Mouse (Mus musculus) urinary bladder, postnatal 36 days (tissue): ENCODE data around the gene Rps19.
"Not testable (repeated sequence)": the region's sequence is repeated elsewhere in the genome, so short reads cannot be mapped to it uniquely, and the experiment has no call there.

Experiments
- DNase-seq, 2 experiments: peaks; one replicate each; pipeline ENCODE4 v3.0.0; 2022; ENCODE audit warnings: low spot score in 2 of 2, mixed read lengths in 1 of 2

The Rps19 gene

DNA sequence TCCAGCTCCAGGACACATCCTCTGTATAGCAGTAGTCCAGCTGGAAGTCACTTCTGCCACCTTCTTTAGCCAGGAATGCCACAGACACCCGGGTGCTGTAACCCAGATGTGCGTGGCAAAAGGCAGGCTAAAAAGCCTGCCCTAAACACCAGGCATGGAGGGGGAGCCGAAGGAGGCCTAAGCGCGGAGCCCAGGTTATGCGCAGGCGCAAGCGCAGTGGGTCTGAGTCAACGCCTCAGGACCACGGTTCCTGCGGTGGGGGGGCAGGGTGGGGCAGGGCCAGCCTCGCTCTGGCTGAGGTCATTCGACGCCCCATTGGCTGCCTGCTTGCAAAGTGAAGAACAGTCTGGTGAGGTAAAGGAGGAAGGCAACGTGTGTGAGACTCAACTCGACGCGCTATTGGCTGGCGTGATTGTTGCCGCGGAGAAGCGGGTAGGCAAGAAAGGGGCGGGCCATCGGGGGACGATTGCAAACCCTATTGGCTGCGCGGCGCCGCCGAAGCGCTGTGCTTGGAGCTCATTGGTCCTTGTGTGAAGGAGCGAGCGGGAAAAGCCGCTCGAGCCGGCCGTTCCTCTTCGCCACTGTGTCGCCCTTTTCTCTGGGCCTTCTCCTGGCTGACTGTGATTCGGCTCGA lies 14.5 kb upstream of the Rps19 start, which contains the start of the genes Lypd4 and Dmrtc2:
Gene Lypd4 (minus strand): TSS at position 410 of the 634 bp plus-strand sequence.
Gene Dmrtc2 (plus strand): TSS at position 526 of the 634 bp plus-strand sequence.
- DNase-seq, result no peak

DNA sequence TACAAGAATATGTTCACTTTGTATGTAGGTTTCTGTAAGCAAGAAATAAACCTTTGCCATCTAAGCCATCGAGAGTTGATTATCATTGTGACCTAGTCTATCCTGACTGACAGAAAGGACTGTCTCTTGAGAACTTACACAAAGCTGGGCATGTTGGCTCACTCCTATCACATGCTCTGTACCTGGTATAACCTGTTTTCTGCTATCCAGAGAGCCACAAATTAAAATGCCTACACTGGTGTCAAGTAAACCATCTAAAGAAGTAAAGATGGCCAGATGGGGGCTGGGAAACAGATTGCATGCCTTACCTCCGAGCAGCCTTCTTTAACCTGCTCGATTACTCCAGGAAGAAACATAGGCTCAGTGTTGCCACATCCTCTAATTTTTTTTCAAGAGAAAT lies 6.6 kb upstream of the Rps19 start:
- no peak for DNase-seq

DNA sequence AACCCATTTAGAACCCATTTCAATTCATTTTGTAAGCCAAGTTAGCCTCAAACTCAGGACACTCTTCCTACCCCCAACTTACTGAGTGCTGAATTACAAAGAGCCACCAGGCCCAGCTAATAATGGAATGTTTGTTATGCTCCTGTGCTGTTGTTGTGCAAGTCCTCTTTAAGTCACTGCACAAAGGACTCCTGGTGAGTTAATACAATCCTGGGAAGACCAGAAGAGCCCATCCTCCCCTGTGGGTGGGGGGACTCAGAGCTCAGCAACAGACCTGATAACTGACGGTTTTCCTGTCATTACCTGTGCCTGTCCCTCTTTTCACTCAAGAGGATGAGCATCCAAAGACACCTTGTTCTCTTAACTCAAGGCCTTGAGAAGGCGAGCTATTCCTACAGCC lies 4.6 kb upstream of the Rps19 start:
- DNase-seq, result no peak

DNA sequence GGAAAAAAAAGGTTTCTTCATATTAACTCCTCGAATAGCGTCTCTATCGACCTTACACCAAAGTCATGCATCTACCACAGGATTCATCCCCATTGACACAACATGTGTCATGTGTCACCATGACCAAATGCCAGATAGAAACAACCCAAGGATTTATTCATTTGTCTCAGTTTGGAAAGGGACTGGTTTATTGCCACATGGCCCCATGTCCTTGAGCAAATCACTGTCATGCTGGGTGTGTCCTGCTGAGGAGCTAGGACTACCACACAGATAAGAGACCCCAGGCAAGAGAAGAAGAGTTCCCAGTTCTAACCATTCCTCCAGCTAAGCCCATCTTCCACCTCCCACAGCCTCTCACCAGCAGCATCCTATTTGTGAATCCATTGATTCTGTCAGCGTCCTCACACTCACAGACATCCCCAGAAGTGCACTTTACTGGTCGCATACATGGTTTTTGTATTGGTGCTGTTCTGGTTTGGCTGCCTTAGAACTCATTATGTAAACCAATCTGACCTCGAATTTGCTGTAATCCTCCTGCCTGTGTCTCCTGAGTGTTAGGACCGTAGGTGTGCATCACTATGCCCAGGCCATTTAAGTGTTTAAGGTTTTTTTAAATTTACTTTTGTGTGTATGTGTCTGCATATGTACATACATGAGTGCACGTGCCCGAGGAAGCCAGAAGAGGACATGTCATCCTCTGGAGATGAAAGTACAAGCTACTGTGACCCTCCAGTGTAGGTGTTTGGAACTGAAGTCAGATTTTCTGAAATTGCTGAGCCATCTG lies 1.6 kb upstream of the Rps19 start:
- no peak for DNase-seq

DNA sequence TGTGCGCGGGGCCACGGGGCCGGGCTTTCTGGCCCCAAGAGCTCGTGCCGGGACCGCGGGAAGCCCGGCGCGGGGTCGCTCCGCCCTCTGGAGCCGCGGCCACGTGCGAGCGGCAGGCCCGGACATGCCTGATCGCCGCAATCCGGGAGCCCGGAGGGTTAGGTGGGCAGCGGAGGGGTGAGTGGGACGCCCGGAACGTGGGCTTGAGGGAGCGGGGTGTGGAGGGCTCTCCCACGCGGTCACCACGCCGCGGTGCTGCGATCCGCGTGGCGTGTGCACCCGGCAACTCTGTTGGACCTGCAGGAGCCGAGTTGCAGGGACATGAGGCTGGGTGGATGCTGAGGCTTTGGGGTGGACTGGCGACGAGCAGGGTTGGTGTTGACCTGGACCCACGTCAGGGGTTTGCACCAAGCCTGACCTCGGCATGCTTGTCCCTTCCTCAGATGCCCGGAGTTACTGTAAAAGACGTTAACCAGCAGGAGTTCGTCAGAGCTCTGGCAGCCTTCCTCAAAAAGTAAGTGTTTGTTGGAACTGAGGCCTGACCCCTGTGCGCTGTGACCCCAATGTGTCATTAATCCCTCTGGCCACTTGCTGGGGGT lies 621 bp downstream of the Rps19 start:
- peak in 1 of 2 experiments; percentile 22 for DNase-seq

DNA sequence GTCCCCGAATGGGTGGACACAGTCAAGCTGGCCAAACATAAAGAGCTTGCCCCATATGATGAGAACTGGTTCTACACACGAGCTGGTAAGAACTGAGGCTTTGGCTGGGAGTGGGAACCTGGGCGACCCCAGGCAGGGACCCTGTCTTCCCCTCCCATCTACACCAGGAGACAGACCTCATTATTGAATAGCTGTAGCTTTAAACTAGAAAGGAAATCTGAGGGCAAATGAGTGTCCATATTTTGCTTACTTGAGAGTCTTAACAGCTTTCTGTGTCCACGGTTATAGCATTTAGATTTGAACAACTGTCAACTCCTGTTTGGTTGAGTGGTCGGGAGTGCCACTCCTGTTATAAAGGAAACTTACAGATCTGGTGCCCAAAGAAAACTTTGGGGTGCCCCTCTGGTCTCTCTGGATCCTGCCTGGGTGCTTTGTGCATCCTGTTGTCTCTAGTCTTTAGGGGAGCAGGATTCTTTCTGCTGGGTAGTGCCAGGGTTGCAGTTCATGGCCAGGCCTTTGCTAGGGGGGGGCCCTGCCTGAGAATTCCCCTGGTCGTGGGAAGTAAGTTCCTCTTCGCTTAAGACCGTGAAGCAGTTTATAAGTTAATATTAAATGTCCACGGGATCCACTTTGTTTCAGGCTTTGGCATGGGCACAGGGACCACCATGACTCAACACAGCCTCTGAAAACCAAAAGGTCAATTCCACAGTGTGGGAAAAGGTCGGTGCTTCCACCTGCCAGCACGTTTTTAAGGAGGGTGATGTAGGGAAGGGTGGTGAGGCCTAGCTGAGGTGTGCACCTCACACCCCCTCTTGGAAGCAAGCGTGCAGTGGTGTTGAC lies 1.5 kb downstream of the Rps19 start:
- no peak for DNase-seq

DNA sequence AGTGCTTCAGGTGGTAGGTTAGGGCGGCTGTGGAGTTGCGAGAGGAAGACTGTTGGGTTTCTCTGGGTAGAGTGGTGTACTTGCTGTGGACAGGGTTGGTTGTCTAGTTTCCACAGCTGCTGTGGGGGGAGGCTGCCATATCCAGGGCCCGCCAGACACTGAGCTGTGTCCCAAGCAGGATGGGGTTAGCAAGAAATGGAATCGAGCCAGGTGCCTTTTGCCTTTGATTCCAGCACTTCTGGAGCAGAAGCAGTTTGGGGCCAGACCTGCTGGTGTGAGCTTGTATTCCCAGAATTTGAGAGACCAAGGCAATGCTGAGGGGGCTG lies 2.1 kb downstream of the Rps19 start:
- DNase-seq, result peak in 1 of 2 experiments; percentile 33

DNA sequence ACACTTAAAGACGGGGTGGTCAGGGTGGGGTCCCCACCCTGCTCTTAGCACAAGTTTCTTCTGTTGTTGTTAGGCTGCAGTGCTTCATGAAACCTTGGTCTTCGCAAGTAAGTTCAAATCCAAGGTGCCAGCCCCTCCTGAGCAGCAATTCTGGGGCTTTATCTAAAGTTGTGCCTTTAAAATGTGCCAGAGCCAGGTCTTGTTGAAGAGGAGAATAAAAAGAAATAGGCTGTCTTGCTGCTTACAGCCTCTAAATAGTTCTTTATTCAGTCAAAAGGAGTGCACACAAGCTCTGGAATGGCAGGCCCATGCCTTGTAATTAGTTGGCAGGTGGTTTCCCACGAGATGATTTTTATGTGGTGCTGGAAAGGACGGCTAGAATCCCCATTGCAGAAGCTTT lies 2.9 kb downstream of the Rps19 start:
- no peak for DNase-seq

DNA sequence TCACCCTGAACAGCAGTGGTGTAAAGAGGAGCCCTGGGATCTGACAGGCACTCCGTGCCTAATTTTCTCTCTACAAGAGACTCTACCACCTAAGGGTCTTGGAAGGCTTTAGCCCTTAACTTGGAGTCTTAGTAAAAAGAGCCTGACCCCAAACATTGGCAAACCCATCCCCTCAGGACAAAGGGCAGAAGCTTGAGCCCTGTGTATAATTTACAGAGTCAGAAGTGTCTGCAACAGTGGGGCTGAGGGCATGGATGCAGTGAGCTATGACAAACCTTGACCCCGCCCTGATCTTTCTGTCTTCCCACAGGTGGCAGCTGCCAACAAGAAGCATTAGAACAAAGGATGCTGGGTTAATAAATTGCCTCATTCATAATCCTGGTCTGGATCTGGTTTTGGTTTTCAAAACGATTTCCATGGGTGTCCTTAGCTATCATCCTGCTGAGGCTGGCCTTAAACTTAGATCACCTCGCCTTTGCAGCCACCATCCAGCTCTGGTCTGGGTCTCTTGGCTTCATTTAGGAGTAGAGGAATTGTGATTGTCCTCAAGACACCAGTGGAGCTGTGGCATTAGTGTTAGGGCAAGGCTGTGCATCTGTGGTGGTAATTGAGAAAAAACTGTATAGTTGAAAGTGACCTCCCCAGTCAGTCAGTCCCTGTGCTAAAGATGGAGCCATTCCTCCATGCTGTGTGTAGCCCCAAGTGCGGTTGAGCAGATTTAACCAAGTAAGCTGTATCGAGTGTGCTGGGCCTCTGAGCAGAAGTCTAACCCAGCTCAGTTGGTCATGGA lies 5.5 kb downstream of the Rps19 start:
- no peak for DNase-seq

DNA sequence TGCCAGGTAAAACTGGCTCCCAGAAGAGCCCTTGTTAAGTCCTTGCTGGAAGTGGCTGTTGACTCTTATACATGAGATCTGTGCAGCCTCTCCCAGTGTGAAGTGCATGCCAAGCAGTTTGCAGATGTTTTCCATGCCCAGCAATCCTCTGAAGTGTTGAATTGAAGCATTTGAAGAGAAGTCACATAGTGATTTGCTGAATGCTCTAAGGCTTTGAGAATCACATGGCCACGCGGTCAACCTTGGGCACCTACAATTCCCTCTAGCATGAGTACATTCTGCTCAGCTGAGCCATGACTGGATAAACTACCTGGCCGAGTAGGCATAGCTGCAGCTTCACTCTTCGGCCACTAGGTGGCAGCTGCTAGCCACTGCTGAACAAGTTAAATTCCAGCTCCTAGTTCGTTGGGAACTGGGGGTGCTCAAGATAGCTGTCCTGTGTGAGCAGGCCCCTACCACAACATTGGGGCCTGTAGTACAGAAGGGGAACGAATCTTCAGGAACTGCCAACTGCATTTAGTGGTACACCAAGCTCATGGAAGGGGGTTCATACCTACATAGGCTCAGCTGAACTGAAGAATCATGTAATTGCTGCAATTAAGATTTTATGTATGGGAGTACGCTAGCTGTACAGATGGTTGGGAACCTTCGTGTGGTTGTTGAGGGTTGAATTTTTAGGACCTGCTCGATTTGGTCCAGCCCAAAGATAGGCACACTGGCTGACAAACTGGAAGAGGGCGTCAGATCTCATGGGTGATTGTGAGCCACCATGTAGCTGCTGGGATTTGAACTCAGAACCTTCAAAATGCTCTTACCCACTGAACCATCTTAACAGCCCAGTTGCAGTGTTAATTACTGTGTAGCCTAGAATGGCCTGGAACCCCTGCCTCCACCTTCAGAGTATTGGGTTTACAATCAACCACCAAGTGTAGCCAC lies 6.4 kb downstream of the Rps19 start:
- DNase-seq, result peak; percentile 59 to 69

DNA sequence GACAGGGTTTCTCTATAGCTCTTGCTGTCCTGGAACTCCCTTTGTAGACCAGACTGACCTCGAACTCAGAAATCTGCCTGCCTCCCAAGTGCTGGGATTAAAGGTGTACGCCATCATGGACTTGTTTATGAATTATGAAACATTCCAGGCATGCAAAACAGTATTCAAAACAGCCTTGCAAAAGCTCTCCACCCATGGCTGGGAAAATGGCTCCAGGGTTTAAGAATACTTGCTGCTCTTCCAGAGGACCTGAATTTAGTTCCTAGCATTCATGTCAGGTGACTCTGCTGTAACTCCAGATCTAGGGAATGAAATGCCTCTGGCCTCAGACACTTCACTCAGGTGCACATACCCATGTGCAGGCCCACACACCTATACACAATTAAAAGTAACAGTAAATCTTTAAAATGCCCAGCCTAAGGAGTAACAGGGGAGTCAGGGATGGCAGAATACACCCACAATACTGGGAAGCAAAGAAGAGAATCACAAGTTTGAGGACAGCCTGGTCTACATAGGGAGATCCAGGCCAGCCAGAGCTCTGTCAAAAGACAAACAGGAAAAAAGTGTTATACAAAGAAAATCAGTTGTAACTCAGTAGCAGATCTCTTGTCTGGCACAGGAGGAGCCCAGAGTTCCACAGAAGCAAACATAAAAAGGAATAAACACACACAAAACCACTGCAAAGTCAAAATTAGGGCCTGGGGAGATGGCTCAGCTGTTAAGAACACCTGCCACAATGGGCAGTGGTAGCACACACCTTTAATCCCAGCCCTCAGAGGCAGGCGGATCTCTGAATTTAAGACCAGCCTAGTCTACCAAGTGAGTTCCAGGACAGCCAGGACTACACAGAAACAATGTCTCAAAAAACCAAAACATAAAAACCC lies 7.3 kb downstream of the Rps19 start:
- DNase-seq, result no peak

DNA sequence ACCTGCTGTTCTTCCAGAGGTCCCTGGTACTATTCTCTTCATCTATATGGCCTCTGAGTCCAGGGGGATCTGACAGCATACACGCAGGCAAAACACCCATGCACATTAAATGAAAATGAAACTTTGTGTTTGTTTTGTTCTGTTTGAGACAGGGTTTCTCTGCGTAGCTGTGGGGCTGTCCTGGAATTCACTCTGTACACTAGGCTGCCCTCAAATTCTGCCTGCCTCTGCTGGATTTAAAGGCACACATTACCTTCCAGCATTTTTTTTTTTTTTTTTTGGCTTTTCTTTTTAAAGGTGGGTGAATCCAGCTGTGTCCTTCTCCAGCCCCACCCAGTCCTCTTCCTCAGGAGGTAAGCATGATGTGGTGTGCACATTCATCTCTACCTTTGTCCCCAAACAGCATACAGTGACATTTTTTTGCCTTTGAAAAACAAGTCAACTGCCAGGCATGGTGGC lies 8.0 kb downstream of the Rps19 start:
- no peak for DNase-seq

DNA sequence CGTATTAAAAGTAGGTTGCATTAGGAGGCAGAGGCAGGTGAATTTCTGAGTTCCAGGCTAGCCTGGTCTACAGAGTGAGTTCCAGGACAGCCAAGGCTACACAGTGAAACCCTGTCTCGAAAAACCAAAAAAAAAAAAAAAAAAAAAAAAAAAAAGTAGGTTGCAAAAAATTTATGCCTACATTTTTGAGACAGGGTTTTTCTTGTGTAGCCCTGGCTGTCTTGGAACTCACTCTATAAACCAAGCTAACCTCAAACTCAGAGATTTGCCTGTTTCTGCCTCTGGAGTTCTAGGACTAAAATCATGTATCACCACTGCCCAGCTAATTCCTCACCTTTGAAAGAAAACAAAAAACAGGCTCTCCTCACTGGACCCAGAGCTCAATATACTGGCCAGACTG lies 11.6 kb downstream of the Rps19 start:
- not testable (repeated sequence) for DNase-seq

DNA sequence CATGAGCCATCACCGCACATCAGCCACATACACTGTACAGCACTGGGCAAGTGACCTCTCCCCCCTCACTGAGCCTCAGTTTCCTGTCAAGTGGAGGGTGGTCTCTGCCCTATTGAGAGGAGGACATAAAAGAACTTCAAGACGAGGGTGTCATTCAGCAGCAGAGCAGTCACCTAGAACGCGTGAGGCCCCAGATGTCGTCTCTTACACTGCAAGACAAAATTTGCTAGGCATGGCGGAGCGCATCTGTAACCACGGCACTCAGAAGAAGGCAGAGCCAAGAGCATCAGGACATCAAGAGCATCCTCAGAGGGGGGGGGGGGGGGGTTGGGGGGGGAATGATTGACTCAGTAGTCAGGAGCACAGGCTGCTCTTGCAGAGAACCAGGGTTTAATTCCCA lies 12.1 kb downstream of the Rps19 start:
- DNase-seq, result no peak

DNA sequence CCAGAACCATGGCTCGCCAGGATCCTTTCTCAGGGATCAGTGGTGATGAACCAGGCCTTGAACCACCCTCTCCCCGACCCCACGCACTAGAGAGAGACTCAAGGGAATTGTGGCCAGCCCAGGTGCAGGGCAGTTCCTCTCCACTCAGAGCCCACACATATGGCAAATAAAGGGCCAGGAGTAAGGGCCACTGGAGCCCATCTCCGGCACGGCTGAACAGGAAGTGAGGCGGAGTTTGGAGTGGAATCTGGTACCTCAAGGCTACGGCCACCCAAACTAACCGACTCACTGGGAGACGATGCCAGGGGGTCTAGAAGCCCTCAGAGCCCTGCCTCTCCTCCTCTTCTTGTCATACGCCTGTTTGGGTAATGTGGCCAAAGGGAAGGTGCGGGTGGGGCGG lies 13.1 kb downstream of the Rps19 start, which contains the start of gene Cd79a:
Gene Cd79a (plus strand): TSS at position 158 of the 400 bp plus-strand sequence.
- DNase-seq, result no peak

DNA sequence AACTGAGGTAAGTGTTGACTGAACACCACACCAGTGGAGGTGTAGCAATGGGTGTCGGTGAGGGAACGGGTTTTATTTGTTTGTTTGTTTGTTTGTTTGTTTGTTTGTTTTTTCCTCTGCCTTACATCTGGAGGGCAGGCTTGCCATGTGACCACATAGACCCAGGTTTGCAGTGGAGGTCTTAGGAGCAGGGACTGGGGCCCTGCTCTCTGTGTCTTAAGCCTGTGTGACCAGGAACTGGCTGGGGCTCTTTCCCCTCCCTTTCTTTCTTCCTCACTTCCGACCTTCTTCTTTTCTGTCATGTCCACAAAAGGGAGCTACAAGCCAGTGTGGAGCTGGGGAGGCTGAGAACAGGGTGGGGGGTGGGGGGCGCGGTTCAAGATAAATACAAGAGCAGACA lies 13.8 kb downstream of the Rps19 start:
- no peak for DNase-seq

DNA sequence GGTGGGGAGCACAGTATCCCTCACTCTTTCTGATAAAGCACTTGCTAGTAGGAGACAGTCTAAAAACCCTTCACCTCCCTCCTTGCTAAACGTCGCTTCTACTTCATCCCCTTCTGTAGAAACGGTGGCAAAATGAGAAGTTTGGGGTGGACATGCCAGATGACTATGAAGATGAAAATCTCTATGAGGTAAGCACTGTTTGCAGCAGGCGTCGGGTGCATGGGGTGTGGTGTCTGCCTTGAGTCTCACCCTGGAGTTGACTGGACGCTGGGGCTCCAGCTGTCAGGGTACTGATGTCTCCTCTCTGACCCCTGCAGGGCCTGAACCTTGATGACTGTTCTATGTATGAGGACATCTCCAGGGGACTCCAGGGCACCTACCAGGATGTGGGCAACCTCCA lies 16.9 kb downstream of the Rps19 start:
- no peak for DNase-seq

DNA sequence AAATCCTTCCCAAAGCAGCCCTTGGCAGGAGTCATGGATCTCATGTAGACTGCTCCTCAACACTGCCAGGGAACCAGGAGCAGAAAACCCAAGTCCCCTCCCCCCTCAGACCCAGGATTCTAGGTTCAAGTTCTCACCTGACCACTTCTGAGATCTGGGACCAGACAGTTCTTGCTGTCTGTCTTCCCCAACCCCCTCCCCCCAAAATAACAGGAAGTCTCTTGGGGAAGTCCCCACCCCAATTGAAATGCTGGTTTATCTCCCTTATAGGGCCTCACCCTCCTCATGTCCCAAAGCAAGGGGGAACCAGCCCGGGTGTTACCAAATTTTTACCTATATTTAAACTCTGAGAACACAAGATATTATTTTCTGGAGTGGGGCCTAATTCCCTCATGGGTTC lies 17.7 kb downstream of the Rps19 start:
- DNase-seq, result no peak

DNA sequence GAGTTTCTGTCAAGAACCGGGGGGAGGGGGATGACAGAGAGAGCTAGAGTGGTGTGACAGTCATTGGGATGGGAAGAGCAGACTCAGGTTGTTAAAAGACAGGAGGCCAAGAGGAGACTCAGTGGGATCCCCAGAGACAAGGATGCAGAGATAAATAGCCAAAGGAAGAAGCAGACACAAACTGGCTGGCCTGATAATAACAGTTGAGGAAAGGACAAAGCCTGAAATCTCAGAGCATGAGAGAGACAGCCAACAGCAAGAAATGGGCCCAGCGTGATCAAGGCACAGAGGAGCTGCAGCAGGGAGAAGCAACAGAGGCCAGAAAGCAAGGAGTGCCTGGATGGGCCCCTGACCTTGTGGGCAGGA lies 18.1 kb downstream of the Rps19 start:
- no peak for DNase-seq
